Mouse (Mus musculus) embryonic facial prominence, embryonic 14.5 days (tissue): ENCODE results near the gene Snx29. TPM values are rescaled to one million over a fixed set of nuclear protein-coding genes. Genes with fewer than 3 reads are reported as not detected.

Source experiments
- ATAC-seq: fragments of 200-750 bp; cut with Nextera tagmentation; 2 replicates; pipeline ENCODE4 v1.8.0; 2017; ENCODE audit warnings: low read depth, moderate number of reproducible peaks, moderate TSS enrichment
- DNase-seq: peaks from one replicate; pipeline ENCODE4 v3.0.0-alpha.2; 2015; ENCODE audit warnings: low spot score
- H3K27ac ChIP-seq: fragments of 300-500 bp; sonication (generic); replicated peaks from 2 replicates; pipeline ENCODE4 v1.5.1; 2014; ENCODE audit warnings: low read depth, mild to moderate bottlenecking, low read length, moderate library complexity
- H3K27me3 ChIP-seq: fragments of 300-500 bp; sonication (generic); replicated peaks from 2 replicates; pipeline ENCODE4 v1.6.1; 2014; ENCODE audit warnings: low read length; ENCODE audit not compliant: control insufficient read depth, insufficient read depth
- H3K36me3 ChIP-seq: fragments of 300-500 bp; sonication (generic); 2 replicates; pipeline ENCODE4 v1.6.1; 2014; ENCODE audit warnings: low read length, mixed read lengths; ENCODE audit not compliant: control insufficient read depth, insufficient read depth
- H3K4me1 ChIP-seq: fragments of 300-500 bp; sonication (generic); 2 replicates; pipeline ENCODE4 v1.6.1; 2014; ENCODE audit warnings: antibody characterized with exemption, low read length; ENCODE audit not compliant: control insufficient read depth, insufficient read depth
- H3K4me2 ChIP-seq: fragments of 300-500 bp; sonication (generic); 2 replicates; pipeline ENCODE4 v1.6.1; 2014; ENCODE audit warnings: low read depth, mild to moderate bottlenecking, low read length, moderate library complexity, mixed read lengths
- H3K4me3 ChIP-seq: fragments of 300-500 bp; sonication (generic); 2 replicates; pipeline ENCODE4 v1.5.1; 2014; ENCODE audit warnings: low read depth, mild to moderate bottlenecking, low read length
- H3K9ac ChIP-seq: fragments of 300-500 bp; sonication (generic); 2 replicates; pipeline ENCODE4 v1.6.1; 2014; ENCODE audit warnings: low read depth, mild to moderate bottlenecking, low read length, moderate library complexity, mixed read lengths
- H3K9me3 ChIP-seq: fragments of 300-500 bp; sonication (generic); 2 replicates; pipeline ENCODE4 v1.6.1; 2016; ENCODE audit warnings: low read length; ENCODE audit not compliant: control insufficient read depth
- WGBS: fragments of 180-500 bp; shearing (Covaris S2); extraction: QIAGEN DNeasy Blood & Tissue Kit; methylation state at CpG from one replicate; pipeline ENCODE4 v1.1.7; 2014; 5-methylcytosine and 5-hydroxymethylcytosine counted together
- polyA plus RNA-seq: library from polyadenylated mRNA; unstranded; fragments of >200 nt; fragmentation: Nextera tagmentation; extraction: Ambion mirVana; gene quantifications from 2 replicates; pipeline ENCODE4 v1.2.1, GENCODE M21; 2014

The Snx29 gene
- polyA plus RNA-seq, 1 experiment from 2014 or later: 9.7 TPM

DNA sequence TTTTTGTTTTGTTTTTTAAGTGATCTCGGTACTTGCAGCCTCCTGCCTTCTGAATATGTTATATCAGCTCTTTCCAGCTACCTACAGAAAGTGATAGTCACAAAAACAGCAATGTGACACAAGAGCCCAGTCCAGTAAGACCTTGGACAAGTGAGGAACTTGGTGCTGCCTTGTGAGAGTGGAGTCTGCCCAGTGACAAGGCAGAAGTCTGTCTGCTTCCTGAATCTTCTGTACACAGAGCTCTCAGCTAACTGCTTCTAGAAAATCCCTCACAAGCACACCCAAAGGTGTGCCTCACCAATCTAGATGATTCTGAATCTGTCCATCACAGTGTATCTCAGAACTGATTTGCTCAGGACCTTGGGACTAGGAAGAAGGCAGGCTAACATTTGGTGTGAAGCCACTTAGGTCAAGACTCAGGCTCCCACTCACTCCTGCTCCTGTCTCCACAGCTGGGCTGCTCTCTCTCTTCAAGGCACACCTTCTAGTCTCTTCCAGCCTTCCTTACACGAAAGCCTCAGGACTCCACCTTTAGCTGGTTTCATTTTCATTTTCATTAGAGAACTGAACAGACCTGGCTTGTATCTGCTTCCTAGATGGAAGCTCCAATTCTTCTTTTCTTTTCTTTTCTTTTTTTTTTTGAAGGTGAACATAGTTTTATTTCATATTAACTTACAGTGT is 330.1 kb downstream of the Snx29 start:
- H3K9ac ChIP-seq: no peak overlapping the region

DNA sequence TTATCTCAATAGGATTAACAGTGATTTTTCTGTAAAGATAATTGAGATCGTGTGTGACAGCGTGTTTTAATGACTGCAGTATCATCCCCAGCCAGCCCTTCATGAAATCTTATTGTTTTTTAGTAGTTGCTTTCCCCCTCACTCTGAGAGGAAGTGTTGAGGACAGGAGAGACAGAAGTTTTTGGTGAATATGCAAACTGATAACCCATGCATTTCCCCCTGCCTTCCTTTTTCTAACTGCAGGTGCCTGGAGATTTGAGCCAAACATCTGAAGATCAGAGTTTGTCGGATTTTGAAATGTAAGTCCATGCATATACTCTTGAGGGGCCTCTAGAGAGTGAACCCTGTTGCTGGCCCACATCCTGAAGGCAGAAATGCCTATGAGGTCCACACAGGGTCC is 333.2 kb downstream of the Snx29 start:
- WGBS: 80% methylated on average over 3 of the region's 3 CpGs
- Histone ChIP-seq H3K9me3 (no peaks in the 10 kb centered on the region), H3K9ac (no peak overlapping the region), H3K4me3 (no peak overlapping the region), H3K36me3 (no peaks in the 10 kb centered on the region), H3K4me1 (no peaks in the 10 kb centered on the region), H3K27me3 (no peaks in the 10 kb centered on the region), H3K27ac (no peak overlapping the region), H3K4me2 (no peak overlapping the region)
- DNase-seq (no peak), ATAC-seq (no peak)

More for the DNA sequence above, 330.1 kb downstream of the Snx29 start:
- WGBS: 57% methylated on average over 2 of the region's 2 CpGs
- H3K4me2 ChIP-seq: no peak overlapping the region
- no peaks in the 10 kb centered on the region for H3K27me3 ChIP-seq
- no peaks in the 10 kb centered on the region for H3K36me3 ChIP-seq
- H3K4me1 ChIP-seq: no peaks in the 10 kb centered on the region
- H3K9me3 ChIP-seq: no peaks in the 10 kb centered on the region
- ATAC-seq (no peak), DNase-seq (no peak)
- H3K27ac ChIP-seq: no peak overlapping the region
- no peak overlapping the region for H3K4me3 ChIP-seq

DNA sequence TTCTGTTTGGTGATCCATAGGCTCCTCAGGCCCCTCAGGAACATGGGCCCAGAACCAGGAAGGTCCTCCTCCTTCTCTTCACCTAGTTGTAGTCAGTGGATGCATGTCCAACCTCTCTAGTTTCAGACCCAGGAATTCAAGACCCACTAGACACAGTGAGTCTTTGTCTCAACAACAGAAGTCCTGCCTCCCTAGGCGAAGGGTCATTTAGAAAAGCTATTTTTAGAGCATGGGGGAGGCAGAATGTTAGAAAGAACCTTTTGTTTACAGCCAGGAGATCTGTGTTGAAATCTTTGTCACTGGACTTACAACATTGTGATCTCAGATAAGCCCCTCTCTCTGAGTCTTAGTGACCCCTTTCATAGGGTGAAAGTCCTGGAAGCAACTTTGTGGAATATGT is 334.4 kb downstream of the Snx29 start:
- WGBS: 37% methylated on average over 1 of the region's 1 CpGs
- peak; percentile 15 for DNase-seq
- H3K27me3 ChIP-seq: no peaks in the 10 kb centered on the region

DNA sequence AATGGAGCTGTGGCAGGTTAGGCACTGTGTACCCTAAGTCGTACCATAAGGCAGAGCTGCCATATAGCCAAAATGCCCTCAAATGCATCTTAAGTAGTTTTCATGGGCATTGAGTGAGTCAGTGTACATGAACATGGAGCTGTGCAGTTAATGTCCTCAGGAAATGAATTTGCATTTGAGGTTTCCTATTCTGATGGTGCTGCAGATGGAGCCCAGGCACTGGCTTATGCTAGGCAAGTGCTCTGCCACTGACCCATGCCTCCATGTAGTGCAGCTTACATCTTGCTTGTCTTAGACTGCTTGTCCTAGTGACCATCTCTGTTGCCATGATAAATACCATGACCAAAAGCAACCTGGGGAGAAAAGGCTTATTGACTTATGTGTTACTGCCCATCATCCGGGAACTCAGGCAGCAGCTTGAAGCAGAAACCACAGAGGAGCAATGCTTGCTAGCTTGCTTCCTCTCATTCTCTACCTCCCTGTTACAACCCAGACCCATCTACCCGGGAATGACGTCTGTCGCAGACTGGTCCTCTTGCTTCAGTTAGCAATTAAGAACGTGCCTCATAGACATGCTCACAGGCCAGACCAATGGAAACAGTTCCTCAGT is 336.5 kb downstream of the Snx29 start:
- Histone ChIP-seq H3K27ac (no peak overlapping the region), H3K36me3 (no peaks in the 10 kb centered on the region), H3K4me3 (no peak overlapping the region), H3K27me3 (no peaks in the 10 kb centered on the region), H3K4me2 (no peak overlapping the region), H3K4me1 (0 out of 2 replicates have a peak, but pooled peaks cover 4% of the 10 kb centered on the region), H3K9ac (no peak overlapping the region), H3K9me3 (no peaks in the 10 kb centered on the region)
- ATAC-seq: no peak
- WGBS: 77% methylated on average over 6 of the region's 6 CpGs
- DNase-seq: no peak

More for the DNA sequence above, 334.4 kb downstream of the Snx29 start:
- no peak overlapping the region for H3K9ac ChIP-seq
- H3K36me3 ChIP-seq: no peaks in the 10 kb centered on the region
- no peak overlapping the region for H3K4me2 ChIP-seq
- no peak for ATAC-seq
- H3K9me3 ChIP-seq: no peaks in the 10 kb centered on the region
- H3K4me1 ChIP-seq: 0 out of 2 replicates have a peak, but pooled peaks cover 4% of the 10 kb centered on the region
- H3K27ac ChIP-seq: no peak overlapping the region
- H3K4me3 ChIP-seq: no peak overlapping the region

- Histone ChIP-seq H3K36me3 (no peaks in the 10 kb centered on the region), H3K4me1 (0 out of 2 replicates have a peak, but pooled peaks cover 4% of the 10 kb centered on the region), H3K4me2 (no peak overlapping the region), H3K9ac (no peak overlapping the region), H3K27me3 (no peaks in the 10 kb centered on the region), H3K4me3 (no peak overlapping the region), H3K27ac (no peak overlapping the region), H3K9me3 (no peaks in the 10 kb centered on the region)
- 83% methylated on average over 13 of the region's 13 CpGs for WGBS
- ATAC-seq (no peak), DNase-seq (no peak)
These were observed 342.4 kb downstream of the Snx29 start for GRCm38 (mm10) chr16:11664896-11665705.

DNA sequence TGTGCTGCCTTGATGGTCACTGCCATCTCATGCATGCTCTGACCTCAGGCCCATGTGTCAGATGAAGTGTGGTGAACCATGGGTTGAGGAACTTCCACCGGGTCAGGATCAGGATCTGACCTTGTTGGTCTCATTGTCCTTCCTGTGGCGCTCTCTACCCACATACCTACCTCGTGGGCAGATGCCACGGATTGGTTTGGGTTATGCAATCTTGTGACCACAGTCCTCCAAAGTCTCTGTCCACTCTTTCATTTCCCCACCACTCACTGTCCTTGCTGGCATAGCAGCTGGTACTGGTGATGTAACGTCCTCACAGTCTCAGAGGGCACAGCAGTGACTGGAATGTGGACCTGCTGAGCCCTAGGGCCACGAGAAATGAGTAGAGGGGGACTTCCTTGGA is 343.2 kb downstream of the Snx29 start:
- DNase-seq: no peak
- H3K4me3 ChIP-seq: no peak overlapping the region
- 0 out of 2 replicates have a peak, but pooled peaks cover 4% of the 10 kb centered on the region for H3K4me1 ChIP-seq
- no peaks in the 10 kb centered on the region for H3K27me3 ChIP-seq
- no peak overlapping the region for H3K27ac ChIP-seq
- 89% methylated on average over 6 of the region's 6 CpGs for WGBS
- no peaks in the 10 kb centered on the region for H3K36me3 ChIP-seq
- no peak overlapping the region for H3K4me2 ChIP-seq
- no peak for ATAC-seq
- no peaks in the 10 kb centered on the region for H3K9me3 ChIP-seq
- no peak overlapping the region for H3K9ac ChIP-seq

DNA sequence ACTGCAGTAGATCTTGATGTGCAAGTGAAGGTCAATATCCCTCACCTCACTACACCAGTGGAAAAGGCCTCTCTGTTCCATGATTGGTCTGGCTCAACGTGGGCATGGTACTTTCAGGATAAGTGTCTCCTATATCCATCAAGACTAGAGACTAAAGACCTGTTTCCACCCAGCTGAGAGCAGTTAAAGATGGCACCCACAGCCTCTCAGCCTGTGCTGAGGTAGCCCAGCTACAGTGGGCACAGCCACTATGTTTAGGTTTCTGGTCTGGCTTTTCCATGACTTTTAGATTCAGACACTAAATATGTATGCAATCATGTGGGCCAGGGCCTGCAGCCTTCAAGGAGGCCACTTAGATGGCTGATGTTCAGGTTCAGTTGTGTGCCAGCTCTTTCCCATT is 345.7 kb downstream of the Snx29 start:
- Histone ChIP-seq H3K4me1 (no peaks in the 10 kb centered on the region), H3K9me3 (no peaks in the 10 kb centered on the region), H3K4me2 (no peak overlapping the region), H3K27ac (no peak overlapping the region), H3K27me3 (no peaks in the 10 kb centered on the region), H3K36me3 (no peaks in the 10 kb centered on the region), H3K9ac (no peak overlapping the region), H3K4me3 (no peak overlapping the region)
- 92% methylated on average over 1 of the region's 1 CpGs for WGBS
- ATAC-seq (no peak), DNase-seq (no peak)

GRCm38 (mm10) chr16:11668878-11669277 is 346.2 kb downstream of the Snx29 start:
- Histone ChIP-seq H3K36me3 (no peaks in the 10 kb centered on the region), H3K4me3 (no peak overlapping the region), H3K9ac (no peak overlapping the region), H3K4me2 (no peak overlapping the region), H3K4me1 (no peaks in the 10 kb centered on the region), H3K27me3 (no peaks in the 10 kb centered on the region), H3K9me3 (no peaks in the 10 kb centered on the region), H3K27ac (no peak overlapping the region)
- DNase-seq (no peak), ATAC-seq (no peak)
- 71% methylated on average over 1 of the region's 1 CpGs for WGBS
